Mouse (Mus musculus): ENCODE measurements around the gene Zbtb32.

GRCm38 (mm10) chr7:30587842-30588667 lies 10.7 kb downstream of the Zbtb32 start:
- no peak for TF ChIP-seq CHD2 (IDR thresholded peaks at IDR 0.05; ENCODE audit: low read depth, low read length)
- no peak for TF ChIP-seq ZNF384 (IDR thresholded peaks at IDR 0.05; ENCODE audit: low read depth, low read length)
- no peak for TF ChIP-seq ZC3H11A (IDR thresholded peaks at IDR 0.05; ENCODE audit: borderline replicate concordance, low read depth, low read length)
- no peak for TF ChIP-seq MAFK (IDR thresholded peaks at IDR 0.05; ENCODE audit: insufficient read depth, low read depth, low read length)
- TF ChIP-seq HCFC1 (IDR thresholded peaks at IDR 0.05; ENCODE audit: borderline replicate concordance, insufficient read depth, low read length), result no peak

Data from ES-E14 (cell line).